Mouse (Mus musculus): ENCODE results near the gene Atp6v0e. TPM values are rescaled to one million over a fixed set of nuclear protein-coding genes. Genes with fewer than 3 reads are reported as not detected.
A peak's percentile ranks its signal among the peaks of the same experiment; 100 is the strongest.

The Atp6v0e gene
- polyA plus RNA-seq, 1 experiment from 2014 or later = 118 TPM

DNA sequence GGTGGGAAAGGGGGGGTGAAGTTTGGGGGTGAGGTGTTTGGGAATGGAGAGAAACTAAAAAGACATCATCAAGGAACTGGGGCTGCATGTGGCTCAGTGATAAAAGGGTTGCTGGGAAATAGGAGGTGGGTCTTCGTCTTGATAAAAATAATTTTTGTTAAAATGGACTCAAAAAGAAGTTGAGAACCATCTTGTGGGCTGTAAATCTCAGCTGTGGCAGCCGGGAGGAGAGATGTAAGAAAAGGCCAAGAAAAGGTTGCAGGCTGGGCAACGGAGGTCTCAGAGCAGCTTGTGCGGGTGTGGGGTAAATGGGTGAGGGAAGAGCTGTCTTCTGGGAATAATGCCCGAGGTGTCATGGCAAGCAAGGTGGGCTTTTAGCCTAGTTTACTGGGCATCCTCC, 827 bp upstream of the Atp6v0e start:
- no peak for ATAC-seq (ENCODE audit: insufficient number of reproducible peaks, insufficient read depth, low FRiP score, low TSS enrichment)

DNA sequence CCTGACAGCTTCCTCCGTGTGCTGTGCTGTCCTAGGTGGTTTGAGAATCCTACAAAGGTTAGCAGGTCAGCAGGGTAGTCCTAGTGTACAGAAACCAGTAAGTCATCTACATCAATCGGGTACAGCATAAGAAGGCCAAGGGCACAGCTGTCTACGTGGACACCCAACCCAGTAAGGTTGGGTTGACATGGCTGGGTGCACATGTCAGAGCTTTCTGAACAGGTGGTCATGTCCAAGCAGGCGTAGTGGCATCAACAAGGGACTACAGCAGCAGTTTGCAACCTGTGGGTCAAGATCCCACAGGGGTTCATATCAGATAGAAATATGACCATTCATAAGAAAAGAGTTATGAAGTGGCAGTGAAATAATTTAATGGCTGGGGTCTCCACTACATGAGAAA, 2.6 kb downstream of the Atp6v0e start:
- H3K27ac ChIP-seq = no peak overlapping the region
- H3K27me3 ChIP-seq = no peaks in the 10 kb centered on the region
- H3K4me1 ChIP-seq = peaks cover 8% of the 10 kb centered on the region; the same call in 1 of the 2 replicates
- no peak overlapping the region for H3K9ac ChIP-seq
- no peak overlapping the region for H3K4me3 ChIP-seq
- WGBS = 79% methylated on average over 4 of the region's 4 CpGs
- no peak overlapping the region for H3K4me2 ChIP-seq (replicated peaks)
- H3K36me3 ChIP-seq = no peaks in the 10 kb centered on the region
- ATAC-seq (ENCODE audit: insufficient number of reproducible peaks, insufficient read depth, low FRiP score, low TSS enrichment) = no peak
- H3K9me3 ChIP-seq = no peaks in the 10 kb centered on the region

More for the DNA sequence above, 827 bp upstream of the Atp6v0e start:
- Histone ChIP-seq H3K4me1 (peaks cover 8% of the 10 kb centered on the region; the same call in 1 of the 2 replicates), H3K9me3 (no peaks in the 10 kb centered on the region), H3K9ac (no peak overlapping the region), H3K4me2 (replicated peaks) (no peak overlapping the region), H3K4me3 (no peak overlapping the region), H3K36me3 (0 out of 2 replicates have a peak, but pooled peaks cover under 1% of the 10 kb centered on the region), H3K27ac (no peak overlapping the region), H3K27me3 (no peaks in the 10 kb centered on the region)
- 88% methylated on average over 5 of the region's 5 CpGs for WGBS

GRCm38 (mm10) chr17:26671268-26671667, 8.2 kb downstream of the Atp6v0e start:
- H3K4me2 ChIP-seq (replicated peaks) = no peak overlapping the region
- H3K36me3 ChIP-seq = no peaks in the 10 kb centered on the region
- 47% methylated on average over 4 of the region's 4 CpGs for WGBS
- H3K27me3 ChIP-seq = no peaks in the 10 kb centered on the region
- ATAC-seq (ENCODE audit: insufficient number of reproducible peaks, insufficient read depth, low FRiP score, low TSS enrichment) = no peak
- no peak overlapping the region for H3K9ac ChIP-seq
- H3K4me1 ChIP-seq = no peaks in the 10 kb centered on the region
- no peak overlapping the region for H3K4me3 ChIP-seq
- H3K27ac ChIP-seq = no peak overlapping the region
- H3K9me3 ChIP-seq = no peaks in the 10 kb centered on the region

DNA sequence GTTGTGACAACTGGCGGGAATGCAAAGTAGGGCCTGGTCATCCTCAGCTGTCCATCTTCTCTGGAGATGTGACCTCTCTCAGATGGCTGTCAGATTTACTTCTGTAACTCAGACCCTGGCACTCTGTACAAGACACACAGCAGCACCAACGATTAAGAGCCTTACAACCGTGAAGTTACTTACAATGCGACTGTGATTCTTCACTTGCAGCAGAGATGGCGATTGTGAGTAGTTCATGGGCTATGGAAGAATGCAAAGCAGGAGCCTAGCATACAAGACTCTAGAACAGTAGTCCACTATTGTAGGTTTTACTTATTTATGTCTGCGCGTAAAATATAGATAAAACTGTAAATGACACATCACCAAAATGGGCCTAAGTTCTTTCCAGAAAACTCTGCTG, 12.8 kb downstream of the Atp6v0e start:
- ATAC-seq (ENCODE audit: insufficient number of reproducible peaks, insufficient read depth, low FRiP score, low TSS enrichment) = 0 out of 2 replicates have a peak, but pooled peaks have one; percentile 8
- no peaks in the 10 kb centered on the region for H3K9me3 ChIP-seq
- H3K36me3 ChIP-seq = no peaks in the 10 kb centered on the region
- 21% methylated on average over 7 of the region's 7 CpGs for WGBS
- peak overlapping the region; percentile 91 for H3K4me3 ChIP-seq
- no peak overlapping the region for H3K27ac ChIP-seq
- H3K4me1 ChIP-seq = peaks cover 12% of the 10 kb centered on the region; the same call in 1 of the 2 replicates
- H3K4me2 ChIP-seq (replicated peaks) = peak overlapping the region; percentile 59
- H3K27me3 ChIP-seq = no peaks in the 10 kb centered on the region
- H3K9ac ChIP-seq = peak overlapping the region; percentile 66; the same call in 1 of the 2 replicates

DNA sequence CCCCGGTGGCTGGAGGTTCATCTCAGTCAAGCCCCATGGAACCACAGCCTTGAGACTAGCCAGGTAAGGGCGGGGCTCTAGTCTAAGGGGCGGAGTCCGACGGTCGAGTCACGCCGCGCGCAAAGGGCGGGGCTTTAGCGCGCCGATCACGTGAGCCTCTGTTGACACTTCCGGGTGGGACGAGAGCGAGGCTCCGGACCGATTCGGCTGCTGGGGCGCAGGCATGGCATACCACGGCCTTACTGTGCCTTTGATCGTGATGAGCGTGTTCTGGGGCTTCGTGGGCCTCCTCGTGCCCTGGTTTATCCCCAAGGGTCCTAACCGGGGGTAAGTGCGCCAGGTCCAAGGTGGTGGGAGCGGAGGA, 13.2 kb downstream of the Atp6v0e start:
- H3K27ac ChIP-seq = peak overlapping the region; percentile 43
- no peaks in the 10 kb centered on the region for H3K9me3 ChIP-seq
- peak; percentile 82 for ATAC-seq (ENCODE audit: insufficient number of reproducible peaks, insufficient read depth, low FRiP score, low TSS enrichment)
- H3K9ac ChIP-seq = peak overlapping the region; percentile 66
- H3K4me3 ChIP-seq = peak overlapping the region; percentile 91
- peak overlapping the region; percentile 59 for H3K4me2 ChIP-seq (replicated peaks)
- H3K36me3 ChIP-seq = no peaks in the 10 kb centered on the region
- no peaks in the 10 kb centered on the region for H3K27me3 ChIP-seq
- WGBS = under 1% methylated on average over 30 of the region's 30 CpGs
- H3K4me1 ChIP-seq = peaks cover 12% of the 10 kb centered on the region; the same call in 1 of the 2 replicates

- Histone ChIP-seq H3K9me3 (no peaks in the 10 kb centered on the region), H3K4me1 (peaks cover 12% of the 10 kb centered on the region; the same call in 1 of the 2 replicates), H3K27me3 (no peaks in the 10 kb centered on the region), H3K9ac (peak overlapping the region; percentile 66), H3K4me3 (peak overlapping the region; percentile 91), H3K4me2 (replicated peaks) (peak overlapping the region; percentile 59), H3K36me3 (no peaks in the 10 kb centered on the region), H3K27ac (peak overlapping the region; percentile 43)
- ATAC-seq (ENCODE audit: insufficient number of reproducible peaks, insufficient read depth, low FRiP score, low TSS enrichment) = peak; percentile 53; the same call in 1 of the 2 replicates
- WGBS = 3% methylated on average over 26 of the region's 26 CpGs
Observed at GRCm38 (mm10) chr17:26676616-26677376, 13.8 kb downstream of the Atp6v0e start.

- no peak for ATAC-seq (ENCODE audit: insufficient number of reproducible peaks, insufficient read depth, low FRiP score, low TSS enrichment)
- WGBS = 89% methylated on average over 7 of the region's 7 CpGs
- H3K9ac ChIP-seq = no peak overlapping the region
Observed at GRCm38 (mm10) chr17:26677711-26678637, 14.9 kb downstream of the Atp6v0e start.

DNA sequence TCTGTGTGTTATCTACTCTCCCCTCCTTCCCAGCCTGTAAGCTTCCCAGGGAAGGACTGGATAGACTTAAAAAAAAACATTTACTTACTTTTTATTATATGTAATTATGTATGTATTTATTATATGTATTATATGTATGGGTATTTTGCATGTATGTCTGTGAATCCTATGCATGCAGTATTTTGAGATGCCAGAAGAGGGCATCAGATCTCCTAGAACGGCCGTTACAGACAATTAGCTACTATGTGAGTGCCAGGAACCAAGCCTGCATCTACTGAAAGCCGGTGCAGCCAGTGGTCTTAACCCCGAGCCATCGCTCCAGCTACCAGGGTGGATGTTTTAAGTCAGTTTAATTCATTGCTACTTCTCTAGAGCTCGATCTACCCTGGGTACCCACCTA, 18.2 kb downstream of the Atp6v0e start:
- Histone ChIP-seq H3K36me3 (peaks cover 15% of the 10 kb centered on the region; the same call in 1 of the 2 replicates), H3K27me3 (no peaks in the 10 kb centered on the region), H3K9me3 (no peaks in the 10 kb centered on the region), H3K4me3 (no peak overlapping the region), H3K4me2 (replicated peaks) (no peak overlapping the region), H3K9ac (no peak overlapping the region), H3K27ac (no peak overlapping the region), H3K4me1 (peaks cover 12% of the 10 kb centered on the region; the same call in 1 of the 2 replicates)
- WGBS = 90% methylated on average over 6 of the region's 6 CpGs
- no peak for ATAC-seq (ENCODE audit: insufficient number of reproducible peaks, insufficient read depth, low FRiP score, low TSS enrichment)

More at GRCm38 (mm10) chr17:26677711-26678637, 14.9 kb downstream of the Atp6v0e start:
- no peaks in the 10 kb centered on the region for H3K9me3 ChIP-seq
- no peaks in the 10 kb centered on the region for H3K27me3 ChIP-seq
- peaks cover 12% of the 10 kb centered on the region; the same call in 1 of the 2 replicates for H3K4me1 ChIP-seq
- no peaks in the 10 kb centered on the region for H3K36me3 ChIP-seq
- H3K27ac ChIP-seq = no peak overlapping the region
- no peak overlapping the region for H3K4me3 ChIP-seq
- H3K4me2 ChIP-seq (replicated peaks) = peak overlapping the region; percentile 59

- WGBS = 88% methylated on average over 17 of the region's 17 CpGs
- ATAC-seq (ENCODE audit: insufficient number of reproducible peaks, insufficient read depth, low FRiP score, low TSS enrichment) = no peak
Observed at GRCm38 (mm10) chr17:26686334-26687000, 23.4 kb downstream of the Atp6v0e start.

DNA sequence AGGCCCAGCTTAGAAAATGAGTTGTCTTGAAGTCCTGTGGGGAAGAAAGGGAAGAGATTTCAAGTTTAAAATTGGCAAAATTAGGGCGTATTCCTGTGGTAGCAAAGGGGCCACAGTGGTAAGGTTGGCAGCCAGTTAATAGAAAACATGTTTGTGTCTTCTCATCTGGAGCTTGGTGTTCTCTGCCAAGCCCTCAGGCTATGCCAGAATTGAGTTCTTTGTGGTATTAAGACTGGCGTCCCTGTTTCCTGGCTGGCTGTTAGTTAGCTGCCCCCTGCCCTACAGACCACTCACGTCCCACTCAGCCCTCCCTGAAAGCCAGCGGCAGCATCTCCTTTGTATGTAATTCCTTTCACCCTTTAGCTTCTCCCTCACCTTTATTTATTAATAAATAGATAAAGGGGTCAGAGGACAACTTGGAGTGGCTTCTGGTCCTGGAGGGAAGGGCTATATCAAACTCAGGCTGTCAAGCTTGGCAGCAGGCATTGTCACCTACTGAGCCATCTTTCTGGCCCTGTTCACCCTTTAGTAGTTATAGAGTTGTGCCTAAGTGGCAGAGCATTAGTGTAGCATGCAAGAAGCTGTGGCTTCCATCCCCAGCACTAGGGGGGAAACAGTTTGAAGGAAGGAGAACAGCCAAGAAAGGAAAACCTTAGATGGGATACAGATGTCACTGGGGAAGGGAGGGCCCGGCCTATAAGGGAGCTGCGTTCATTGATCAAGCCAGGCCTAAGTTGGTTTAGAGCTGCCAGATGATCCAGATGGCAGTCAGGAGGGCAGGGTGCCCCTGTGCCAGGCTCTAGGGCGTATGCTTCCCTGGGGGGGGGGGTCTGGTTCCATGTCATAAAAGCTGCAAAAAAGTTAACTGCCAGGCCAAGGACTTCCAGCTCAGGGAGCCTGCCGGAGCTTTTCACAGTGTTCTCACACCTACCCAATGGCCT, 26.0 kb downstream of the Atp6v0e start:
- H3K9ac ChIP-seq = peak overlapping the region; percentile 22; the same call in 1 of the 2 replicates
- 0 out of 2 replicates have a peak, but pooled peaks cover 12% of the 10 kb centered on the region for H3K4me1 ChIP-seq
- no peak overlapping the region for H3K4me2 ChIP-seq (replicated peaks)
- WGBS = 66% methylated on average over 8 of the region's 8 CpGs
- H3K36me3 ChIP-seq = 0 out of 2 replicates have a peak, but pooled peaks cover 7% of the 10 kb centered on the region
- no peak for ATAC-seq (ENCODE audit: insufficient number of reproducible peaks, insufficient read depth, low FRiP score, low TSS enrichment)
- H3K4me3 ChIP-seq = no peak overlapping the region
- peak overlapping the region; percentile 18 for H3K27ac ChIP-seq
- H3K27me3 ChIP-seq = no peaks in the 10 kb centered on the region
- H3K9me3 ChIP-seq = no peaks in the 10 kb centered on the region

More at GRCm38 (mm10) chr17:26686334-26687000, 23.4 kb downstream of the Atp6v0e start:
- Histone ChIP-seq H3K9me3 (no peaks in the 10 kb centered on the region), H3K36me3 (peaks cover 15% of the 10 kb centered on the region; the same call in 1 of the 2 replicates), H3K27ac (no peak overlapping the region), H3K4me1 (0 out of 2 replicates have a peak, but pooled peaks cover 12% of the 10 kb centered on the region), H3K4me3 (no peak overlapping the region), H3K27me3 (no peaks in the 10 kb centered on the region), H3K4me2 (replicated peaks) (no peak overlapping the region), H3K9ac (no peak overlapping the region)
